Mouse (Mus musculus): ENCODE measurements around the gene Msh6.

GRCm38 (mm10) chr17:87975229-87975853 lies 479 bp downstream of the Msh6 start:
- TF ChIP-seq CTCF (IDR thresholded peaks at IDR 0.05; ENCODE audit: insufficient read depth, low read depth, low read length) (no peak), POLR2A (IDR thresholded peaks at IDR 0.05; ENCODE audit: insufficient read depth, low read depth, low read length) (no peak)
